Mouse (Mus musculus) thymus, adult 2 months (tissue): Measurements from ENCODE around the gene Plekha8. TPM values are rescaled to one million over a fixed set of nuclear protein-coding genes. Genes with fewer than 3 reads are reported as not detected.
A peak's percentile ranks its signal among the peaks of the same experiment; 100 is the strongest.

Experiments used
- DNase-seq: peaks from one replicate; pipeline ENCODE4 v3.0.0; 2021
- H3K27ac ChIP-seq: fragments of 200-500 bp; 2 replicates; pipeline ENCODE4 v1.5.1; 2012; ENCODE audit warnings: low read length, control low read depth; ENCODE audit not compliant: control insufficient read depth, insufficient read depth
- H3K27me3 ChIP-seq: fragments of 200-500 bp; 2 replicates; pipeline ENCODE4 v1.6.1; 2012; ENCODE audit warnings: mild to moderate bottlenecking, low read length, moderate library complexity, mixed read lengths; ENCODE audit not compliant: control insufficient read depth, insufficient read depth
- H3K36me3 ChIP-seq: fragments of 200-500 bp; 2 replicates; pipeline ENCODE4 v1.6.1; 2012; ENCODE audit warnings: mild to moderate bottlenecking, low read length, moderate library complexity; ENCODE audit not compliant: control insufficient read depth, insufficient read depth
- H3K4me1 ChIP-seq: fragments of 200-500 bp; replicated peaks from 2 replicates; pipeline ENCODE4 v1.6.1; 2012; ENCODE audit warnings: low read length; ENCODE audit not compliant: control insufficient read depth, insufficient read depth
- H3K4me3 ChIP-seq: fragments of 200-500 bp; 2 replicates; pipeline ENCODE4 v1.5.1; 2012; ENCODE audit warnings: mild to moderate bottlenecking, low read length, control low read depth, moderate library complexity; ENCODE audit not compliant: control insufficient read depth, insufficient read depth
- CTCF ChIP-seq: fragments of 200-500 bp; IDR thresholded peaks from 2 replicates; pipeline ENCODE4 v1.5.1; 2012; ENCODE audit warnings: mild to moderate bottlenecking, control low read depth, low read length, moderate library complexity, borderline replicate concordance; ENCODE audit not compliant: control insufficient read depth, poor library complexity, insufficient read depth; ENCODE audit errors: extremely low read depth
- POLR2A ChIP-seq: fragments of 200-500 bp; IDR thresholded peaks from 2 replicates; pipeline ENCODE4 v1.6.1; 2012; ENCODE audit warnings: mild to moderate bottlenecking, low read length, control low read depth, moderate library complexity; ENCODE audit not compliant: control insufficient read depth, poor library complexity, insufficient read depth; ENCODE audit errors: extremely low read depth
- WGBS: fragments of 180-500 bp; shearing (Covaris S2); methylation state at CpG from one replicate; pipeline ENCODE4 v1.1.7; 2018; 5-methylcytosine and 5-hydroxymethylcytosine counted together
- polyA plus RNA-seq: library from polyadenylated mRNA; depleted of rRNA; stranded (reverse); fragments of >200 nt; gene quantifications from 2 replicates; pipeline ENCODE4 v1.2.3, GENCODE M21; 2012

Plekha8 gene
- polyA plus RNA-seq, 1 experiment, result 0.94 TPM

DNA sequence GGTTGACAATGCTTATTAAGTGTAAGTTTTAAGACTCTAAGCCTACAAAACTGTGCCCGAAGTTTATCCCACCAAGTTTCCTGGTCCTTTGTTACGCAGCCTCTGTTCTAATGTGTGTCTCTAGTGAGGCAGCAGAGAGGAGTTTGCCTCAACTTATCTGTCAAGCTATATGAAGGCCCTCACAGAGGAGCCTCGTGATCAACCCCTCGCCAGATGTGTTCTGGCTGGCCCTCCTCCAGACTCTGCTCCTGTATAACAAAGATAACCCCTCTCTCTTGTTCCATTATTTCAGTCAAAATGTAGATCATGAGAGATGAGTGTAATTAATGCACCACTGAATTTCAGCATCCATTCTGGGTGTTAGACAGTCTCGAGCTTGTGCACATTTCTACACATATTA lies 84.8 kb downstream of the Plekha8 start:
- 89% methylated on average over 5 of the region's 5 CpGs for WGBS
- Histone ChIP-seq H3K4me3 (no peak overlapping the region), H3K27ac (no peak overlapping the region), H3K4me1 (peaks cover 16% of the 10 kb centered on the region), H3K36me3 (no peaks in the 10 kb centered on the region), H3K27me3 (no peaks in the 10 kb centered on the region; the same call in 1 of the 2 replicates)
- no peak for DNase-seq
- no peak for TF ChIP-seq POLR2A
- TF ChIP-seq CTCF, result no peak

GRCm38 (mm10) chr6:54680891-54681745 lies 86.2 kb downstream of the Plekha8 start, which contains the start of gene Mturn:
TSS of gene Mturn (plus strand) at chr6:54681624.
- peaks cover 25% of the 10 kb centered on the region for H3K4me1 ChIP-seq
- peak; percentile 100 for DNase-seq
- peak within 1 kb of the TSS; percentile 67 for H3K4me3 ChIP-seq
- H3K27ac ChIP-seq, result 0 out of 2 replicates have a peak within 1 kb of the TSS, but pooled peaks have one; percentile 3
- H3K36me3 ChIP-seq, result no peaks in the 10 kb centered on the region
- WGBS, result 3% methylated on average over 48 of the region's 48 CpGs
- TF ChIP-seq CTCF (0 out of 2 replicates have a peak, but pooled peaks have one; percentile 18), POLR2A (no peak)
- no peaks in the 10 kb centered on the region; the same call in 1 of the 2 replicates for H3K27me3 ChIP-seq

DNA sequence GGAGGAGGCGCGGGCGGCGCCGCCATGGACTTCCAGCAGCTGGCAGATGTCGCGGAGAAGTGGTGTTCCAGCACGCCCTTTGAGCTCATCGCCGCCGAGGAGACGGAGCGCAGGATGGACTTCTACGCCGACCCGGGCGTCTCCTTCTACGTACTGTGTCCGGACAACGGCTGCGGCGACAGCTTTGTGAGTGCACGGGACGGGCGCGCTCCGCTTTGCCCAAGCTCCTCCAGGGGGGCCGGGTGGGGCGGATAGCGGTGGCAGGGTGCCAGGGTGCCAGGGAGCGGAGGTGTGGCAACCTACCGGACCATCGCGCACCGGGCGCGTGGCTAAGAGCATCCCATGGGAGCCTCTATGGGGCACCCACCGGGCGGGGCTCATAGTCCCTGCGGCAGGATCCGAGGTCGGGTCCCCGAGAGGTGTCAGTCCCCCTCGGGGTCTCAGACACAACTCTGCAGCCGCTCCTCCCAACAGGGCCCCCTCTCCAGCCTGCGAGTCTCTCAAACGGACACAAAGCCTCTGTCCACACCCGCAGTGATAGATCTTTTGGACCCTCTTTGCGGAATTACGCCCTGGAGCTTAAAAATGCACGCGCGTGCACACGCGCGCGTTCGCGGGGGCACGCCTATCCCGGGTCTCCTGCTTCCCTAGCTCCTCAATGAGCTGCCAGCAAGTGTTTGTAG lies 87.0 kb downstream of the Plekha8 start:
- H3K27ac ChIP-seq, result no peak overlapping the region
- DNase-seq, result no peak
- 2% methylated on average over 61 of the region's 61 CpGs for WGBS
- H3K36me3 ChIP-seq, result no peaks in the 10 kb centered on the region
- peaks cover 25% of the 10 kb centered on the region for H3K4me1 ChIP-seq
- no peaks in the 10 kb centered on the region; the same call in 1 of the 2 replicates for H3K27me3 ChIP-seq
- H3K4me3 ChIP-seq, result peak overlapping the region; percentile 67
- TF ChIP-seq POLR2A (peak; percentile 60; the same call in 1 of the 2 replicates), CTCF (no peak)

DNA sequence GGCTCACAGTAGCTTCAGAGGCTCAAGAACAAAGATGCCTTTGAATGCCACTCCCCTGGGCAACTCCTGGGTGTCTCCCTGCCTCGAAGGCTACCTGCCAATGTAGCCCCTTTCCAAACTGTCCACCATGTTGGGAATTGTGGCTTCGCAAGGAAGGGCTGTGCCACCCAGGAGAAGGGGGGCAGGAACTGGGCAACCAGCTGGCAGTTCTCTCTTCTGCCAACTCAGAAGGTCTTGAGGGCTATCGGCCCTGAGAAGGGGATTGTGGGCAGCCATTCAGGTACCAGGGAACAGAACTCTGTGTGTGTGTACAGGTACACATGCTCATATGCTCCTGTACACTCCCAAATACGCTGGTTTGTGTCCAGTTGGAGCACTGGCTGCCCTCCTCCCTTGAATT lies 89.2 kb downstream of the Plekha8 start:
- no peak for DNase-seq
- Histone ChIP-seq H3K36me3 (no peaks in the 10 kb centered on the region), H3K27ac (no peak overlapping the region), H3K4me3 (no peak overlapping the region), H3K27me3 (no peaks in the 10 kb centered on the region; the same call in 1 of the 2 replicates), H3K4me1 (peaks cover 25% of the 10 kb centered on the region)
- 56% methylated on average over 4 of the region's 4 CpGs for WGBS
- no peak for TF ChIP-seq CTCF
- no peak for TF ChIP-seq POLR2A

DNA sequence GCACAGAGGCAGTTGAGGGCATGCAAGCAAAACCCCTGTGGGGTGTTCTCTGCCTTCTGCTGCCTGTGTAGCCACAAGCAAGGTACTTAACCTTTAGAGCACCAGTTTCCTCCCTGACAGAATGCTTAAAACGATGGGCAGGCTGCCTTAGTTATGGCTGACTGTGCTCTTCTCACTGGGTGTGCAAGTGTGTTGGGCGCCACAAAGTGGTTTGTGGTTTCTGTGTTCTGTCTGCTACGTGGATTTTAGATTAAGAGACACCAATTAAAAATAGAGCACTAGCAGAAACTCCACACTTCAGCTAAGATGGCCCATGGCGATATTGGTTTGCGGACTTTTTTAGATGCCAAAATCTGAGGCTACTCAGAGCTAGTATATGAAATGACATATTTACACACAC lies 90.2 kb downstream of the Plekha8 start:
- H3K4me3 ChIP-seq, result no peak overlapping the region
- peaks cover 25% of the 10 kb centered on the region for H3K4me1 ChIP-seq
- no peaks in the 10 kb centered on the region for H3K36me3 ChIP-seq
- 7% methylated on average over 5 of the region's 5 CpGs for WGBS
- no peak overlapping the region for H3K27ac ChIP-seq
- TF ChIP-seq POLR2A (no peak), CTCF (no peak)
- DNase-seq, result peak; percentile 30
- no peaks in the 10 kb centered on the region; the same call in 1 of the 2 replicates for H3K27me3 ChIP-seq

DNA sequence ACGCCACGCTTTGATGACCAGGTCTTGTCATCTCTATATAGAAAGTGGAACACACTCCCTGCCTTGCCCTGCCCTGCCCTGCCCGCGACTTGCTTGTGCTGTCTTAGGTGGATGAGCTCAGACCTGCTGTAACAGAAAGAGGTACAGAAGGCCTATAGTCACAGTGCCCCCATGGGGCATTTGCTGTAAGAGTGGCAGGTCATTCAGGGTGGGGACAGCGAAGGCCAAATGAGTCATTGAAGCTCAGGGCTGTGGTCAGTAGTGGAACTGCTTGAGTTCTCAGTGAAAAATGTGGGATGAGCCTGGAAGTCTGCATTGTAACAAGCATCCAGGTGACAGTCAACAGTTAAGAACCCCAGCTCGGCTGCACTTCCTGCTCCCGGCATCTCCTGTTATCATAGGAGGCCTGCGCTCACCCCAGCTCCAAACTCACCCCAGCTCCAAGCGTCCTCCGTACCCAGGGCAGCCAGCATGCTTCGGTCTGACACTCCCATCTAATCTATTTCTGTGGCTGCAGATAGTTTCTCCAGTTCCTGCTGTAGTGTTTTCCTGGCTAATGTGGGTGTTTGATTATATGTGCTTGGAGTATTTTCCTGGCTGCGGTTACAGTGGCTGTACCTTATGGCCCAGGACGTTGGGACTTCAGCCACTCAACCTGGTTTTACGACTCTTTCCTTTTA lies 90.9 kb downstream of the Plekha8 start:
- 84% methylated on average over 14 of the region's 14 CpGs for WGBS
- peaks cover 22% of the 10 kb centered on the region for H3K4me1 ChIP-seq
- DNase-seq, result no peak
- no peak overlapping the region for H3K27ac ChIP-seq
- no peaks in the 10 kb centered on the region for H3K36me3 ChIP-seq
- H3K27me3 ChIP-seq, result no peaks in the 10 kb centered on the region; the same call in 1 of the 2 replicates
- H3K4me3 ChIP-seq, result no peak overlapping the region
- TF ChIP-seq CTCF, result no peak
- TF ChIP-seq POLR2A, result no peak
